Mouse (Mus musculus) MN1 (cell line): Measurements from ENCODE around the gene Atg2a.
"Not testable (repeated sequence)": the region's sequence is repeated elsewhere in the genome, so short reads cannot be mapped to it uniquely, and the experiment has no call there.

Source experiments
- DNase-seq: peaks from one replicate; pipeline ENCODE4 v3.0.0-alpha.2; 2016; ENCODE audit warnings: low spot score

Gene Atg2a

GRCm38 (mm10) chr19:6296551-6297210, 55.2 kb downstream of the Atg2a start:
- DNase-seq: no peak

- peak; percentile 71 for DNase-seq
Observed at GRCm38 (mm10) chr19:6297641-6298040, 56.2 kb downstream of the Atg2a start.

GRCm38 (mm10) chr19:6299003-6299402, 57.5 kb downstream of the Atg2a start:
- DNase-seq: no peak

GRCm38 (mm10) chr19:6299450-6300267, 58.2 kb downstream of the Atg2a start:
- no peak for DNase-seq

GRCm38 (mm10) chr19:6300402-6300841, 59.0 kb downstream of the Atg2a start:
- no peak for DNase-seq

GRCm38 (mm10) chr19:6302114-6302513, 60.6 kb downstream of the Atg2a start:
- no peak for DNase-seq

GRCm38 (mm10) chr19:6302522-6302921, 61.1 kb downstream of the Atg2a start:
- DNase-seq: no peak

- peak; percentile 72 for DNase-seq
Observed at GRCm38 (mm10) chr19:6303831-6304230, 62.4 kb downstream of the Atg2a start.

GRCm38 (mm10) chr19:6304787-6305516, 63.5 kb downstream of the Atg2a start:
- DNase-seq: peak; percentile 89

- no peak for DNase-seq
Observed at GRCm38 (mm10) chr19:6305517-6306115, 64.1 kb downstream of the Atg2a start.

GRCm38 (mm10) chr19:6306137-6306551, 64.7 kb downstream of the Atg2a start, which contains the start of gene Cdc42bpg:
Cdc42bpg (plus strand) TSS chr19:6306456.
- DNase-seq: peak; percentile 76

GRCm38 (mm10) chr19:6306586-6306985, 65.1 kb downstream of the Atg2a start:
- DNase-seq: peak; percentile 80

GRCm38 (mm10) chr19:6307733-6308531, 66.5 kb downstream of the Atg2a start:
- DNase-seq: no peak

GRCm38 (mm10) chr19:6310181-6310580, 68.7 kb downstream of the Atg2a start:
- no peak for DNase-seq

- not testable (repeated sequence) for DNase-seq
Observed at GRCm38 (mm10) chr19:6311783-6312182, 70.3 kb downstream of the Atg2a start.
